Mouse (Mus musculus): Measurements from ENCODE around the gene Pde4a.

Pde4a gene

DNA sequence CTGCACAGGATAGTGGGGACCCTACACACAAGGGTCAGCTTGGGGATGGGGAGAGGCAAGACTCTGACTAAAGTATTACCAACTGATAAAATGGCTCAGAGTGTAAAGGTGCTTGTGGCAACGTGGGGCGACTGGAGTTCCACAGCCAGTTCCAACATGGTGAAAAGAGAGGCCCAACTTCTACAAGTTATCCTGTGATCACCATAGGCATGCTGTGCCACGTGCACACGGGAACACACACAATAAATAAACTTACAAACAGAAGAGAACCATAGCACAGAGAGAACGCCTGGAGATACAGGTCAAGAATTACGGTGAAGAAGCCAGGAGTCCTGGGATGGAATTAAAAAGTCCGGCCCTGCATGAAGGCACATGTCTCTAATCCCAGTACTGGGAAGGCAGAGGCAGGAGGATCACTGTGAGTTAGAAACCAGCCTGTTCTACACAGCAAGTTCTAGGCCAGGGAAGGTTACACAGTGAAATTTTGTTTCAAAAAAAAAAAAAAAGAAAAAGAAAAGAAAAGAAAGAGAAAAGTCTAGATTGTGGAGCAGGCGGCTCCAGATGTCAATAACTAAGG lies 16.3 kb upstream of the Pde4a start:
- DNase-seq (ENCODE audit: low spot score): no peak

DNA sequence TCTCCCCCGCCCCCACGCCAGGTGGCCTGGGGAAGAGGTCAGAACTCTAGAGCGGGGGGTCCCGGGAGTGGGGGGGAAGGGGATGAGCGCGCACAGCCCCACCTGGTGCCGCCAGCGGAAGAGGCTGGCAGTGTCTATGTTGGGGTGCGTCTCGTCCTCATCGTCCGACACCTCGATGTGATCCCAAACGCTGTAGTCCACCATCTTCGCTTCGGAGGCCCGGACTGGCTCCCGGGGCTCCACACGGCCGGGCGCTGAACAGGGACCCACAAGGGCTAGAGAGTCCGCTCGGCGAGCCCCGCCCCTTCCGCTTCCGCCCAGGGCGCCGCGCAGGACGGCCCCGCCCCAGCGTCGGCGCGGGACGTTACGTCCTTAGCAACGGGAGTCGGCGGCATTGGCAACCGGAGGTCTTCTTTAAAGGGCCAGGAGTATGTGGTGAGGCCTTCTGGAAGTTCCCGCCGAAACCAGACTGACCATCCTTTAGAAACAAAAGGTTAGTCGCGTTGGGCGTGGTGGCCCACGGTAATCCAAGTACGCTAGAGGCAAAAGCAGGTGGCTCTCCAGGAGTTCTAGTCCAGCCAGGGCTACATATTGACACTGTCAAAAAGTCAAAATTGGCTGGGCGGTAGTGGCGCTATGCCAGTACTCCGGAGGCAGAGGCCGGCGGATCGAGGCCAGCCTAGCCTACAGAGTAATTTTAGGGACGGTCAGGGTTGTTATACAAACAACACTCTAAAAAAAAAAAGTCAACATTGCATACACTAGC lies 15.7 kb upstream of the Pde4a start, which contains the start of gene Cdc37:
TSS of gene Cdc37 (minus strand) at position 329 of the 766 bp plus-strand sequence.
- peak; percentile 90 for DNase-seq (ENCODE audit: low spot score)

- DNase-seq (ENCODE audit: low spot score): no peak
Observed at GRCm38 (mm10) chr9:21152715-21153114, 12.8 kb upstream of the Pde4a start.

GRCm38 (mm10) chr9:21153331-21153730 lies 12.2 kb upstream of the Pde4a start:
- no peak for DNase-seq (ENCODE audit: low spot score)

DNA sequence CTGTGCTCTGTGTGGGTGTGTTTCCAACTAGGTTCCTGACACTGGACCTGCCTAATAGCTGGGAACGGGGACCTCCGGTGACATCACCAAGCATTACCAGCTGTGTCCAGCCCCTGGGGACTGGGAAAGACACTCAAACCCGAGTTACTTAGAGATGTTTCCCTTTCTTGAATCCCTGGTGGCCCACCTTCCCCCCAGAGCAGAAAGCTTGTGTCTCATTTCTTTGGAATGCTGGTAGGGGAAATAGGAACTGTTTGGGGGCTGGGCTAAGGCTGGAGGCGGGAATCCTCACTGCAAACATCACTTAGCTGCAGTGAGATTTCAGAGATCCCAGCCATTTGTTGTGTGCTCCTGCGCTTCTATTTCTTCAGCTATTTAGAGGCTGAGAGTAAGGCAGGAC lies 11.7 kb upstream of the Pde4a start:
- DNase-seq (ENCODE audit: low spot score): no peak

DNA sequence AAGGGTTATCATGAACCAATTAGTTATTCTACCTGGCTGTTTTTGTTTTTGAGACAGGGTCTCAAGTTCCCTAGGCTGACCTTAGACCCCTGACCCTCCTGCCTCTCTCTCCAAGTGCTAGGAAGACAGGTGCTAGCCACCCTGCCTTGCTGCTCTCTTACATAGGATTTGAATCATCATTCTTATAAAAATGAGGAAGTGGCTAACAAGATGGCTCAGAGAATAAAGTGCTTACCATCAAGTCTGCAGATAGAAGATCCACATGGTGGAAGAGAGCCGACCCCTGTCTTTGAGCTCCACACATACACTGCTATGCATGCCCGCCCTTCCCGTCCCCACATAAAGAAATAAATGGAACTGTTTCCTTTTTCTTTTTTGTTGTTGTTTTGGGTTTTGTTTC lies 10.7 kb upstream of the Pde4a start:
- no peak for DNase-seq (ENCODE audit: low spot score)

GRCm38 (mm10) chr9:21161209-21161909 lies 4.2 kb upstream of the Pde4a start:
- DNase-seq (ENCODE audit: low spot score): no peak

DNA sequence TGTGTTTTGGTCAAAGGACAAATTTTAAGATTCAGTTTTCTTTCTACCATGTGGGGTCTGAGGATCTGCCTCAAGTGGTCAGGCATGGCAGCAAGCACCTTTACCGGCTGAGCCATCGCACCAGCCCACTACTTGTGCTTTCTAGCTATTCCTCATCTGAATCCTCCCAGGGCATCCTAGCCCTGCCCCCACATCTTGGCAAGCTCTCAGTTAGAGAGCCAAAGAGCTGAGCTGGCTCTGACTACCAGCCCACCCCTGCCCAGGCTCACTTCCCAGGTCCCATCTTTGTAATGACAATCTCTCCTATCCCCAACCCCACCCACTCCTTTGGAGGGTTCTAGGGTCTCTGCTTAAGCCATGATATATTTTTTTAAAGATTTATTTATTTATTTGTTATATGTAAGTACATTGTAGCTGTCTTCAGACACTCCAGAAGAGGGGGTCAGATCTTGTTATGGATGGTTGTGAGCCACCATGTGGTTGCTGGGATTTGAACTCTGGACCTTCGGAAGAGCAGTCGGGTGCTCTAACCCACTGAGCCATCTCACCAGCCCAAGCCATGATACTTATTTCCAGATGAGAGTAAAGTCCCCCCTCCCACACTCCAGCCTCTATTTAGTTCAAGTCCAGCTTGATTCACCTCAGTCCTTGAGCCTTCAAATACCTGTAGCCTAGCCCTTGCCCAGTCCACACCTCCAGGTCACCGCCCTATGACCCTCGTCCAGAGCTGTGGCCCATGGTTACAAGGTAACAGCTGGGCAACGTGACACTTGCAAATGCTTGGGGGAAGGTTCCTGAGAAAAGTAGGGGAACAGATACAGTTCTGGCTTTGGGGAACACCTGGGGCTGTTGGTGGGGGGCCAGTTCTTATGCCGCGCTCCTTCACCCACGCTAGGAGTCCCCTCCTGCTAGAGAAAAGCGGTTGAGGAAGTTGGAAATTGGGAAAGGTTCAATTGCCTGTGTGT lies 2.1 kb upstream of the Pde4a start:
- DNase-seq (ENCODE audit: low spot score): no peak

DNA sequence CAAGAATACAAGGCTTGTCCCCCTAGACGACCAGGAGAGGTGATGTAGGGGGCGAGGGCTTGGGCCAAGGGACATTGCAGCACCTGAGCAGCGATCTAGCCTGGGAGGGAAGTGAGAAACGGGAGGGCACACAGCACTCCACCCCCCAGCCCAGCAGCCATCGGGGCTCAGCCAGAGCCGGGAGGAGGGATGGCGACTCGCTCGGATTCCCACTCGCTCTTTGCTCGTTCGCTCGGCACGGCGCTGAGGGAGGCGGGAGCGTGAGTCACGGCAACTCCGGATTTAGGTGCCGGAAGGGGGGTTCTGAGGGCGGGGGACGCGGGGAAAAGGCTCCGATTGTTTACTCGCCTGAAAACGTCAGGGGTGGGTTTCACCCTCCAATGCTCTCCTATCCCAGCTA lies 1.4 kb upstream of the Pde4a start:
- no peak for DNase-seq (ENCODE audit: low spot score)

DNA sequence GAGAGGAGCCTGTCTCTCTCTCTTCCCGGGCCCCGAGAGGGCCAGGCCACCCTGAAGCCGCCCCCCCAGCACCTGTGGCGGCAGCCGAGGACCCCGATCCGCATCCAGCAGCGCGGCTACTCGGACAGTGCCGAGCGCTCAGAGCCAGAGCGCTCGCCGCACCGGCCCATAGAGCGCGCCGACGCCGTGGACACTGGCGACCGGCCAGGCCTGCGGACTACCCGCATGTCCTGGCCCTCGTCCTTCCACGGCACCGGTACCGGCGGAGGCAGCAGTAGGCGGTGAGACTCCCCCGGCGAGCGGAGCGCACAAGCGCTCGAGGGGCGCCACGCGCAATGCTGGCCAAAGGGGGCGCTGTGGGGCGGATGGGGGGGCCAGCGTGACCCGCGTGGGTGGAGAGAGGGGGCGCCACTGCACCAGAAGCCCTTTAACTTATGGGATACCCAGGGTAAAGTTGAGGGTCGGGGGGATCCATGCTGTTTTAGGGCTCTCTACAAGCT lies 488 bp downstream of the Pde4a start:
- no peak for DNase-seq (ENCODE audit: low spot score)

- DNase-seq (ENCODE audit: low spot score): no peak
Observed at GRCm38 (mm10) chr9:21166516-21166915, 1.0 kb downstream of the Pde4a start.

GRCm38 (mm10) chr9:21167140-21168097 lies 1.9 kb downstream of the Pde4a start:
- peak; percentile 51 for DNase-seq (ENCODE audit: low spot score)

DNA sequence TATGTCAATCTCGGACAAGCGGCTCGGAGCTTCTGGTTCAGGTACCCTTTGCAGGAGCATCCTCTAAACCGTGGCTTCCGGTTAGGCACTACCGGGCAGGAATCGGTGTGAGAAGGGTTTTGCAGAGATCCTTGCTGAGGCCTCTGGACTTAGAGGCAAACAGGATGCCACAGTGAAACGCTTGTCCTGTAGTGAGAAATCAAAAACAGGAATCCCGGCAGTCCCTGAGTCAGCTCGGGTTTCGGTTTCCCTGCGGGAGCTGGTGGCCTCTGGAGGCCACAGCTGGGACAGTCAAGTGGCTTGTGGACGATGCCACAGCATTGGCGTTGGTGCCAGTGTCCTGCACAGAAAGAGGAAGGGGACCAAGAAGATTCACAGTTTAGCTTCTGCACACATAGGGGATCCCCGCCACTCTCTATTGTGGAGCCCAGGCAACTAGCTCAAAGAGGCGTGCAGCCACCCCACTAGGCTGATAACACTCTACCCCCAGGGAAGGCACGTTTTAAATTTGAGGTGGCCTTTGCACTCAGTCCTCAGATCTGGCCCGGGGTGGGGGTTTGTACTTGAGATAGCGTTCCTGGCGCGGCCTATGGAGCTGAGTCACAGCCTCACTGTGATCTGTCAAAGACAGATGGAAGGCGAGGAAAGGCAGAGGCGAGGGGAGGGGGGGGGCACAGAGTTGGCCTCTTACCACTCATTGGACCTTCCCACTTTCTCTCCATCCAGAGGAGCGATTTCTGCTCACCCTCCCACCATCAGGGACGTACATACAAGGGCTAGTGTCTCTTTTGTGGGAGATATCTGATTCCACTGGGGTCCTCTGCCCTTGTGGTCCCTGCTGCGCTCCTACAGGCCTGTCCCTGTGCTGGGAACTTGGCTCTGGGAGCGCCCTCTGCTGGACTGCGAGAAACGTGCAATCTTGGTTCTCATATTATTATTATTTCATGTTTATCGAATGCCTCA lies 2.9 kb downstream of the Pde4a start:
- DNase-seq (ENCODE audit: low spot score): peak; percentile 88

GRCm38 (mm10) chr9:21169157-21169556 lies 3.6 kb downstream of the Pde4a start:
- DNase-seq (ENCODE audit: low spot score): no peak

DNA sequence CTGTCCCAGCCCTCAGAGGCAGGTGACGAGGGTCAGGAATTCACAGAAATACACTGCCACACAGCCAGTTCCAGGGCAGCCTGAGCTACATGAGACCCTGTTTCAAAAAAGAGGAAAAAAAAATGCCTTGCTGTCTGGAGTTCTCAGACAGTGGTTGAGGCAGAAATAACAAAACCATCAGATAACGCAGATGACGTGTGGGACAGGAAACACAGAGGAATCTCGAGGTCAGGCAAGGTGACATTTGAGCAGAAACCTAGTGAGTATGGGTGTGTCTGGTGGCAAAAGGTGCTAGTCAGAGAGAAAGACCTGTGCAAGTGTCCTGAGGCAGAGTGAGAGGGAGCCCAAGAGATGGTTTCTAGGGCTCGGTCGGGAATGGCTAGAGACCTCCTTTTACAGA lies 6.8 kb downstream of the Pde4a start:
- no peak for DNase-seq (ENCODE audit: low spot score)

DNA sequence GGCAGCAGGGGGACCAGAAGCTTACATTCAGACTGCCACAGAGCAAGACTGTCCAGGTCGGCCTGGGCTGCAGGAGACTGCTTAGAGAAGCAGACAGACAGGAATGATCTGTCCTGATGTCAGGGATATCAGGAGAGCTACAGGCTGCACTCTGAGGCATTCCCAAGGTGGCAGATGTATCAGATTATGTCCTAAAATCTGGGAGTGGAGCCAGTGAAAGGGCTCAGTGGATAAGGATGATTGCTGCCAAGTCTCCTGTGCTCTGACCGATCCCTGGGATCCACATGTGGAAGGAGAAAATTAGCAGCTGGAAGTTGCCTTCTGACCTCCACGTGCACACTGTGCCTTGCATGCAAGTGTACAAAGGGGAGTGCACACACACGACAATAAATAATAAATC lies 14.9 kb downstream of the Pde4a start:
- DNase-seq (ENCODE audit: low spot score): peak; percentile 66

DNA sequence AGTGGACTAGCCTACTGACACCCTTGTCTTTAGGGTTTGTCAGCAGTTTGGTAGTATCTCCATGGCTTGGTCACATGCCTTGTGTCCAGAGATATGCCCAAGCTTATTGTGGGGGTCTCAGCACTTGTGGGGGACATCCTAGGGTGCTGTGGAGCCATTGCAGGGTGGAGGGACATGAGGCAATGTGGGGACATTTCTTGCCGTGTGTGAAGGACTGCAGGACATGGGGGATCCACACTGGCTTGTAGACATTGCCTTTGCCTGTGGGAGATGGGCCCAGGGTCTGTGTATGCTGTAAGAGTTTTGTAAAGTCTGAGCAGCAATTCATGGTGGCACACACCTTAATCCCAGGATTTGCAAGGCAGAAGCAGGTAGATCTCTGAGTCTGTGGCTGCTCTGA lies 15.3 kb downstream of the Pde4a start:
- no peak for DNase-seq (ENCODE audit: low spot score)

- DNase-seq (ENCODE audit: low spot score): no peak
Observed at GRCm38 (mm10) chr9:21181421-21182220, 16.1 kb downstream of the Pde4a start.

- no peak for DNase-seq (ENCODE audit: low spot score)
Observed at GRCm38 (mm10) chr9:21183421-21183820, 17.9 kb downstream of the Pde4a start.

Data from adipocyte (in vitro differentiated cells).